Mouse (Mus musculus): ENCODE results near the gene Megf11. TPM values are rescaled to one million over a fixed set of nuclear protein-coding genes. Genes with fewer than 3 reads are reported as not detected.

The Megf11 gene
- total and polyA plus RNA-seq, 3 experiments, result 0.33 to 2.0 (median 1.6) TPM

DNA sequence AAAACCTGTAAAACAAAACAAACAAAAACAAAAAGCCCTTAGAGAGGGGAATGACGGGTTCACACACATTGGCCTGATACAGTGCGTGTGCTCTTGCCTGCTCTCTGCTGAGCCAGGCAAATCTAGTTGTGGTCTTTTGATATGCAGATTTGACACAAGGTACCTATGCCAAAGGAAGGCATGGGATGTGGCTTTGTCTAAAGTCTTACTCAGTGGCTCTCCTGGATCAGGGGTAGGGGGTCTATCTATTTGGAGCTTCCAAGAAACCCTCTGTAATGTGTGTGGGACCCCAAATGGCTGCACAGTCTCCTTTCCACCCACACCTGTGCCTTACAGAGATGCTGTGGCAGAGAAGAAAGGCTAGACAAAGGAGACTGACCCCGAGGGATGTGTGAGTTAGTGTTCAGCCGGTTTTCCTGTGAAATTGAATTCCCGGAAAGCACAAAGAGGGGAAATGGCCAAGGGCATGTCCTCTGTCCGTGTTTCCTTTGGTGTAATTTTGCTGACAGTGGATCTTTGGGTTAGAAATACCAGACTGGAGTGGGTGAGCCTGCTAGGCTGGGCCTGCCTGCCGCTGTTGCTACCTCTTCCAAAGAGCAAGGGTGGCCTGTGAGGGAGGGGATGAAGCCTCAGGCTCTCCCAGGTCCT lies 161.0 kb downstream of the Megf11 start:
- WGBS, result 43% methylated on average over 7 of the region's 7 CpGs
- Histone ChIP-seq H3K4me1 (ENCODE audit: control insufficient read depth, insufficient read depth, low read length) (no peaks in the 10 kb centered on the region; the same call in 1 of the 2 replicates), H3K9ac (ENCODE audit: low read depth, low read length) (no peak overlapping the region), H3K4me3 (no peak overlapping the region), H3K36me3 (ENCODE audit: control insufficient read depth, insufficient read depth, low read length) (no peaks in the 10 kb centered on the region), H3K27me3 (ENCODE audit: control insufficient read depth, insufficient read depth, low read length) (no peaks in the 10 kb centered on the region; the same call in 1 of the 2 replicates), H3K27ac (no peak overlapping the region), H3K79me2 (replicated peaks; ENCODE audit: control insufficient read depth, insufficient read depth, low read length) (no peaks in the 10 kb centered on the region)
- TF ChIP-seq POLR2A (IDR thresholded peaks at IDR 0.05; ENCODE audit: insufficient read depth, low read depth, low read length), result no peak
- TF ChIP-seq EP300 (IDR thresholded peaks at IDR 0.05; ENCODE audit: insufficient read depth, low read depth, low read length), result no peak
- TF ChIP-seq CTCF (IDR thresholded peaks at IDR 0.05), result no peak
- intact Hi-C loops (cut with DNase I), result no loop called here
- no peak for DNase-seq

DNA sequence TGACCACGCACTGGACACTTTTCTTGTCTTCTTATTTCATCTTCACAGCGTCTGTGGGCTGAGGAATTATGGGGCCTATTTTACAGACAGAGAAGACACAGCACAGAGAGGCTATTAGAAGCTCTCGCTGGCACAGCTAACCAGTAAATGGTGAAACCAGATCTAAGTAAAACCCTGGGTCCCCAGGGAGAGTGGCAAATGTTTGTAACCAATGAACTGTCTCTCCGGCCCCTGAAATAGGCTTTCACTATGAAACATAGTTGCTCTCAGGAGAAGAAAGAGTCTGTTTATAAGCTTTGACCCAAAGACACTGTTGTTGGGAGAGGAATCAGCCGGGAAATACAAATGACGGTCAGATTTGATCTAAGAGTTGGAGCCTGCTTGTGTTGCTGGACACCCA lies 162.9 kb downstream of the Megf11 start:
- Histone ChIP-seq H3K36me3 (ENCODE audit: control insufficient read depth, insufficient read depth, low read length) (no peaks in the 10 kb centered on the region), H3K27me3 (ENCODE audit: control insufficient read depth, insufficient read depth, low read length) (no peaks in the 10 kb centered on the region; the same call in 1 of the 2 replicates), H3K4me1 (ENCODE audit: control insufficient read depth, insufficient read depth, low read length) (no peaks in the 10 kb centered on the region; the same call in 1 of the 2 replicates), H3K27ac (no peak overlapping the region), H3K9ac (ENCODE audit: low read depth, low read length) (no peak overlapping the region), H3K4me3 (no peak overlapping the region), H3K79me2 (replicated peaks; ENCODE audit: control insufficient read depth, insufficient read depth, low read length) (no peaks in the 10 kb centered on the region)
- TF ChIP-seq POLR2A (IDR thresholded peaks at IDR 0.05; ENCODE audit: insufficient read depth, low read depth, low read length) (no peak), EP300 (IDR thresholded peaks at IDR 0.05; ENCODE audit: insufficient read depth, low read depth, low read length) (no peak), CTCF (IDR thresholded peaks at IDR 0.05) (no peak)
- no peak for DNase-seq
- WGBS, result 91% methylated on average over 6 of the region's 6 CpGs
- intact Hi-C loops (cut with DNase I), result no loop called here

- WGBS, result 66% methylated on average over 1 of the region's 1 CpGs
- Histone ChIP-seq H3K27ac (no peak overlapping the region), H3K9ac (ENCODE audit: low read depth, low read length) (no peak overlapping the region), H3K36me3 (ENCODE audit: control insufficient read depth, insufficient read depth, low read length) (no peaks in the 10 kb centered on the region), H3K4me3 (no peak overlapping the region), H3K4me1 (ENCODE audit: control insufficient read depth, insufficient read depth, low read length) (no peaks in the 10 kb centered on the region), H3K27me3 (ENCODE audit: control insufficient read depth, insufficient read depth, low read length) (no peaks in the 10 kb centered on the region; the same call in 1 of the 2 replicates), H3K79me2 (replicated peaks; ENCODE audit: control insufficient read depth, insufficient read depth, low read length) (no peaks in the 10 kb centered on the region)
- DNase-seq, result no peak
- TF ChIP-seq CTCF (IDR thresholded peaks at IDR 0.05) (no peak), POLR2A (IDR thresholded peaks at IDR 0.05; ENCODE audit: insufficient read depth, low read depth, low read length) (no peak), EP300 (IDR thresholded peaks at IDR 0.05; ENCODE audit: insufficient read depth, low read depth, low read length) (no peak)
- intact Hi-C loops (cut with DNase I), result no loop called here
Observed at GRCm38 (mm10) chr9:64551307-64551706, 165.9 kb downstream of the Megf11 start.

DNA sequence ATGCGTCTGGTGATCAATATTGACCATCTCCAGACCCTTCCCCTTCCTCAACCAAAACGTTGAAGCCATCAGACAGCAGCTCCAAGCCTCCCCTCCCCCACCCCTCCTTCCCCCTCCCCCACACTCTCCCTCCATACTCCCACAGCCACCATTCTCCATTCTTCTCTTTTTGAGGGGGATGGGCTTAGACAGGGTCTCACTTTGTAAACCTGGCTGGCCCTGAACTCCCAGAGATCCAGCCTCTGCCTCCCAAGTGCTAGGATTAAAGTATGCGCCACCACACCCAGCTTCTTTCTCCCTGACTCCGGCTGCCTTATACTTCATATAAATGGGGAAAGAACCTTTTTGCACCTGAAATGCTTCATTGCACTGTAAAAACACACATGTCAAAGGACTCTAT lies 166.6 kb downstream of the Megf11 start:
- H3K79me2 ChIP-seq (replicated peaks; ENCODE audit: control insufficient read depth, insufficient read depth, low read length), result no peaks in the 10 kb centered on the region
- no peaks in the 10 kb centered on the region for H3K4me1 ChIP-seq (ENCODE audit: control insufficient read depth, insufficient read depth, low read length)
- no peak overlapping the region for H3K4me3 ChIP-seq
- TF ChIP-seq EP300 (IDR thresholded peaks at IDR 0.05; ENCODE audit: insufficient read depth, low read depth, low read length) (no peak), POLR2A (IDR thresholded peaks at IDR 0.05; ENCODE audit: insufficient read depth, low read depth, low read length) (no peak), CTCF (IDR thresholded peaks at IDR 0.05) (no peak)
- no peak overlapping the region for H3K27ac ChIP-seq
- DNase-seq, result no peak
- no peak overlapping the region for H3K9ac ChIP-seq (ENCODE audit: low read depth, low read length)
- no peaks in the 10 kb centered on the region for H3K36me3 ChIP-seq (ENCODE audit: control insufficient read depth, insufficient read depth, low read length)
- intact Hi-C loops (cut with DNase I), result no loop called here
- 67% methylated on average over 4 of the region's 4 CpGs for WGBS
- no peaks in the 10 kb centered on the region; the same call in 1 of the 2 replicates for H3K27me3 ChIP-seq (ENCODE audit: control insufficient read depth, insufficient read depth, low read length)

- 82% methylated on average over 4 of the region's 4 CpGs for WGBS
- no peak for TF ChIP-seq CTCF (IDR thresholded peaks at IDR 0.05)
- no peak for TF ChIP-seq EP300 (IDR thresholded peaks at IDR 0.05; ENCODE audit: insufficient read depth, low read depth, low read length)
- TF ChIP-seq POLR2A (IDR thresholded peaks at IDR 0.05; ENCODE audit: insufficient read depth, low read depth, low read length), result no peak
- intact Hi-C loops (cut with DNase I), result no loop called here
Observed at GRCm38 (mm10) chr9:64553441-64553840, 168.0 kb downstream of the Megf11 start.

DNA sequence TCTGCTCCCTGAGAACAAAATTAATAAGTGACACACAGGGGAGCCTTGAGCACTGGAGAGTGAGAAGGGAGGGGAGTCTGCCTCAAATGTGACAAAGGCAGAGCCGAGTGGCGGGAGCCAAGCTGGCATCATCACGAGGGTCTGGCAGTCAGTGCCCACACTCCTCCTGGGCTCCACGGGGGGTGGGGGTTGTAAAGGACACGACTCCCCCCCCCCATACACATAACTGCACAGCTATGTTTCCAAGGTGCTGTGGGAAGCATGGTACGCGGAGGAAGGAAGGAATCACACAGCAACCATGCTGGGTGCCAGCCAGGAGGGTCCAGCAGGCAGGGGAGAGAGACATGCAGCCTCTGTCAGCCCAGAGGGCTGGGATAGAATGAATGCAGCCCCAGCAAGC lies 170.2 kb downstream of the Megf11 start:
- Histone ChIP-seq H3K9ac (ENCODE audit: low read depth, low read length) (no peak overlapping the region), H3K36me3 (ENCODE audit: control insufficient read depth, insufficient read depth, low read length) (no peaks in the 10 kb centered on the region), H3K27me3 (ENCODE audit: control insufficient read depth, insufficient read depth, low read length) (no peaks in the 10 kb centered on the region), H3K4me3 (no peak overlapping the region), H3K4me1 (ENCODE audit: control insufficient read depth, insufficient read depth, low read length) (no peaks in the 10 kb centered on the region), H3K27ac (no peak overlapping the region), H3K79me2 (replicated peaks; ENCODE audit: control insufficient read depth, insufficient read depth, low read length) (no peaks in the 10 kb centered on the region)
- intact Hi-C loops (cut with DNase I), result no loop called here
- no peak for TF ChIP-seq POLR2A (IDR thresholded peaks at IDR 0.05; ENCODE audit: insufficient read depth, low read depth, low read length)
- no peak for TF ChIP-seq CTCF (IDR thresholded peaks at IDR 0.05)
- TF ChIP-seq EP300 (IDR thresholded peaks at IDR 0.05; ENCODE audit: insufficient read depth, low read depth, low read length), result no peak
- 69% methylated on average over 7 of the region's 7 CpGs for WGBS
- no peak for DNase-seq

More at GRCm38 (mm10) chr9:64553441-64553840, 168.0 kb downstream of the Megf11 start:
- Histone ChIP-seq H3K79me2 (replicated peaks; ENCODE audit: control insufficient read depth, insufficient read depth, low read length) (no peaks in the 10 kb centered on the region), H3K27me3 (ENCODE audit: control insufficient read depth, insufficient read depth, low read length) (no peaks in the 10 kb centered on the region), H3K4me3 (no peak overlapping the region), H3K27ac (no peak overlapping the region), H3K36me3 (ENCODE audit: control insufficient read depth, insufficient read depth, low read length) (no peaks in the 10 kb centered on the region), H3K9ac (ENCODE audit: low read depth, low read length) (no peak overlapping the region), H3K4me1 (ENCODE audit: control insufficient read depth, insufficient read depth, low read length) (no peaks in the 10 kb centered on the region)
- no peak for DNase-seq
